Mouse (Mus musculus) spleen, adult 2 months (tissue): ENCODE measurements around the gene Cd2.

Source experiments
- CTCF ChIP-seq: fragments of 200-500 bp; IDR thresholded peaks from 2 replicates; pipeline ENCODE4 v1.5.1; 2011; ENCODE audit warnings: mild to moderate bottlenecking, inconsistent platforms; ENCODE audit not compliant: insufficient read depth, insufficient read length, insufficient replicate concordance; ENCODE audit errors: extremely low read depth
- POLR2A ChIP-seq: fragments of 200-500 bp; IDR thresholded peaks from 2 replicates; pipeline ENCODE4 v1.6.1; 2011; ENCODE audit warnings: low read depth, low read length, inconsistent platforms

DNA sequence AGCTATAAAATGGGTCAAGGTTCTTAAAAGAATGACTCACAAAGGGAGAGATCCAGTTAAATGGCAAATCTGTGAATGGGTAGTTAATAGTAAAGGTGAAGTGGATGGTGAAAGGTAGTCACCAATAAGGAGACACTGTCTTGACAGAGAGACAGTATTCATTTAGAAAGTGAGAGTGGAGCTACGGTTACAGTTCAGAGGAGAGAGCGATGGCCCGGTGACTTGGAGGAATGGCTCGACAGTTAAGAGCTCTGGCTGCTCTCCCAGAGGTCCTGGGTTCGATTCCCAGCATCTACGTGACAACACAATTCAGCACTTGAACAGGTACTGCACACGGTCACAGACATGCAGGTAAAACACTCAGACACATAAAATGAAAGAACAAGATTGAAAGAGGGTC lies 2.3 kb upstream of the Cd2 start:
- TF ChIP-seq POLR2A = no peak
- no peak for TF ChIP-seq CTCF
